Mouse (Mus musculus) midbrain, postnatal 0 days (tissue): ENCODE measurements around the gene Krt5. TPM values are rescaled to one million over a fixed set of nuclear protein-coding genes. Genes with fewer than 3 reads are reported as not detected.

Experiments used
- ATAC-seq: fragments of 200-750 bp; cut with Nextera tagmentation; 2 replicates; pipeline ENCODE4 v1.8.0; 2017; ENCODE audit warnings: moderate number of reproducible peaks, mild to moderate bottlenecking, moderate TSS enrichment, moderate library complexity; ENCODE audit not compliant: low FRiP score
- DNase-seq: peaks from one replicate; pipeline ENCODE4 v3.0.0-alpha.2; 2015; ENCODE audit warnings: low spot score
- H3K27ac ChIP-seq: fragments of 300-500 bp; sonication (generic); 2 replicates; pipeline ENCODE4 v1.5.1; 2014; ENCODE audit warnings: low read depth, mild to moderate bottlenecking, low read length, mixed read lengths
- H3K27me3 ChIP-seq: fragments of 300-500 bp; sonication (generic); 2 replicates; pipeline ENCODE4 v1.6.1; 2014; ENCODE audit warnings: low read length, control low read depth, mixed read lengths; ENCODE audit not compliant: insufficient read depth
- H3K36me3 ChIP-seq: fragments of 300-500 bp; sonication (generic); 2 replicates; pipeline ENCODE4 v1.6.1; 2014; ENCODE audit warnings: low read length, control low read depth, mixed read lengths; ENCODE audit not compliant: insufficient read depth
- H3K4me1 ChIP-seq: fragments of 300-500 bp; sonication (generic); 2 replicates; pipeline ENCODE4 v1.6.1; 2014; ENCODE audit warnings: mild to moderate bottlenecking, control low read depth, antibody characterized with exemption, low read length, mixed read lengths; ENCODE audit not compliant: insufficient read depth
- H3K4me2 ChIP-seq: fragments of 300-500 bp; sonication (generic); 2 replicates; pipeline ENCODE4 v1.6.1; 2014; ENCODE audit warnings: low read depth, mild to moderate bottlenecking, low read length, mixed read lengths; ENCODE audit not compliant: poor library complexity, severe bottlenecking
- H3K4me3 ChIP-seq: fragments of 300-500 bp; sonication (generic); 2 replicates; pipeline ENCODE4 v1.5.1; 2014; ENCODE audit warnings: low read depth, mild to moderate bottlenecking, low read length, moderate library complexity
- H3K9ac ChIP-seq: fragments of 300-500 bp; sonication (generic); replicated peaks from 2 replicates; pipeline ENCODE4 v1.6.1; 2014; ENCODE audit warnings: mild to moderate bottlenecking, low read length, moderate library complexity, mixed read lengths; ENCODE audit not compliant: poor library complexity, severe bottlenecking
- H3K9me3 ChIP-seq: fragments of 300-500 bp; sonication (generic); 2 replicates; pipeline ENCODE4 v1.6.1; 2016; ENCODE audit warnings: low read length, control low read depth
- CTCF ChIP-seq: IDR thresholded peaks from 2 replicates; pipeline ENCODE4 v1.5.1; 2016; ENCODE audit warnings: antibody characterized with exemption, mild to moderate bottlenecking
- WGBS: fragments of 180-500 bp; shearing (Covaris S2); extraction: QIAGEN DNeasy Blood & Tissue Kit; methylation state at CpG from one replicate; pipeline ENCODE4 v1.1.7; 2014; 5-methylcytosine and 5-hydroxymethylcytosine counted together
- microRNA-seq: library from miRNA; unstranded; fragments of <30 nt; microRNA quantifications from one replicate; pipeline ENCODE4, GENCODE M21; 2016; ENCODE audit warnings: borderline number of aligned reads
- polyA plus RNA-seq: library from polyadenylated mRNA; unstranded; fragments of >200 nt; fragmentation: Nextera tagmentation; extraction: Ambion mirVana; gene quantifications from 2 replicates; pipeline ENCODE4 v1.2.1, GENCODE M21; 2015
- total RNA-seq: library from RNA; depleted of rRNA; stranded (reverse); fragments of >200 nt; gene quantifications from 2 replicates; pipeline ENCODE4 v1.2.3, GENCODE M21; 2014; rRNA removed

Gene Krt5
- total and polyA plus RNA-seq, 2 experiments from 2014 or later = 0.14 to 6.4 TPM

DNA sequence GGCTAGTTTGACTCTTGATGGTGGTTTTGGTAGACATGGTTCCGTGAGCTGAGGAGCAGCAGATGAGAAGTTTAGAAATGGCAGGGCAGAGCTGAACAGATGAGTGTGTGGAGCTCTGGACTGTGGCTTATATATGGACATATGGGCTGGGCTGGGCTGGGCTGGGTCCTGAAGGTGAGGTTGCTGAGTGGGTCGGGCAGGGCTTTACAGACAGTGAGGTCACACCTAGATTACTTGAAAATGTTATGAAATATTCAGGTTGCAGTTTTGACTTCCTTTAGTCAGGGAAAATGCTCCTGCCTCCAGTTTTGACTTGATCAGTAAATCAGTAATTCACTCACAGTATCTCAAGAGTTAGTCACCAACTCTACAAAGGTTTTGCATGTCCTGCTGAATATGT, 32.5 kb downstream of the Krt5 start, which contains the start of gene Krt6b:
Gene Krt6b (minus strand): TSS at position 101 of the 400 bp plus-strand sequence.
- H3K27me3 ChIP-seq = no peaks in the 10 kb centered on the region
- H3K36me3 ChIP-seq = no peaks in the 10 kb centered on the region
- H3K4me1 ChIP-seq = no peaks in the 10 kb centered on the region
- no peak for TF ChIP-seq CTCF
- H3K4me2 ChIP-seq = no peak within 1 kb of the TSS
- no peak for ATAC-seq
- DNase-seq = no peak
- H3K9ac ChIP-seq = no peak within 1 kb of the TSS
- no peak within 1 kb of the TSS for H3K27ac ChIP-seq
- WGBS = 91% methylated on average over 2 of the region's 2 CpGs
- no peak within 1 kb of the TSS for H3K4me3 ChIP-seq
- H3K9me3 ChIP-seq = no peaks in the 10 kb centered on the region

GRCm38 (mm10) chr15:101675978-101676377, 36.7 kb downstream of the Krt5 start:
- H3K9me3 ChIP-seq = no peaks in the 10 kb centered on the region
- WGBS = 90% methylated on average over 1 of the region's 1 CpGs
- no peak overlapping the region for H3K27ac ChIP-seq
- no peak for TF ChIP-seq CTCF
- no peak overlapping the region for H3K4me2 ChIP-seq
- DNase-seq (no peak), ATAC-seq (no peak)
- H3K36me3 ChIP-seq = no peaks in the 10 kb centered on the region
- no peaks in the 10 kb centered on the region for H3K4me1 ChIP-seq
- H3K4me3 ChIP-seq = no peak overlapping the region
- H3K27me3 ChIP-seq = no peaks in the 10 kb centered on the region
- no peak overlapping the region for H3K9ac ChIP-seq

Small RNAs within 50 kb of the gene (microRNA-seq; reads per million reads assigned to microRNA genes)
- gene Gm44323 (not detected), gene Gm44342 (not detected), gene Gm44383 (not detected)

Other genes with a start within 250 kb of the Krt5 start
- 0.28 and 0.49 TPM in 2 replicates for gene Krt81, start 249.1 kb downstream of the Krt5 start, total RNA-seq
- 0.17 TPM in 1 of 2 replicates, not detected in the other for gene Krt81, start 249.1 kb downstream of the Krt5 start, polyA plus RNA-seq
- 0.38 TPM in 1 of 2 replicates, not detected in the other for gene Krt86, start 239.4 kb downstream of the Krt5 start, total RNA-seq
- 0.15 and 0.17 TPM in 2 replicates for gene Krt86, start 239.4 kb downstream of the Krt5 start, polyA plus RNA-seq
- gene Krt83, start 221.4 kb downstream of the Krt5 start, total RNA-seq = not detected in 2 replicates
- not detected in 2 replicates for gene Krt83, start 221.4 kb downstream of the Krt5 start, polyA plus RNA-seq
- not detected in 2 replicates for gene Gm49425, start 195.6 kb downstream of the Krt5 start, total RNA-seq
- not detected in 2 replicates for gene Gm49425, start 195.6 kb downstream of the Krt5 start, polyA plus RNA-seq
- not detected in 2 replicates for gene Krt84, start 180.1 kb downstream of the Krt5 start, total RNA-seq
- gene Krt84, start 180.1 kb downstream of the Krt5 start, polyA plus RNA-seq = not detected in 2 replicates
- gene Krt82, start 162.2 kb downstream of the Krt5 start, total RNA-seq = not detected in 2 replicates
- not detected in 2 replicates for gene Krt82, start 162.2 kb downstream of the Krt5 start, polyA plus RNA-seq
- 0.09 TPM in 1 of 2 replicates, not detected in the other for gene Krt90, start 149.9 kb downstream of the Krt5 start, total RNA-seq
- 0.41 and 0.50 TPM in 2 replicates for gene Krt90, start 149.9 kb downstream of the Krt5 start, polyA plus RNA-seq
- gene Krt75, start 139.0 kb downstream of the Krt5 start, total RNA-seq = 0.05 TPM in 1 of 2 replicates, not detected in the other
- 0.12 TPM in 2 replicates for gene Krt75, start 139.0 kb downstream of the Krt5 start, polyA plus RNA-seq
- gene Gm5414, start 84.7 kb downstream of the Krt5 start, total RNA-seq = not detected in 2 replicates
- gene Gm5414, start 84.7 kb downstream of the Krt5 start, polyA plus RNA-seq = not detected in 2 replicates
- not detected in 2 replicates for gene Gm5478, start 65.5 kb downstream of the Krt5 start, total RNA-seq
- gene Gm5478, start 65.5 kb downstream of the Krt5 start, polyA plus RNA-seq = not detected in 2 replicates
- gene Krt6b, start 32.6 kb downstream of the Krt5 start, total RNA-seq = not detected in 2 replicates
- gene Krt6b, start 32.6 kb downstream of the Krt5 start, polyA plus RNA-seq = 0.07 TPM in 1 of 2 replicates, not detected in the other
- gene Krt6a, start 18.6 kb downstream of the Krt5 start, total RNA-seq = not detected in 2 replicates
- gene Krt6a, start 18.6 kb downstream of the Krt5 start, polyA plus RNA-seq = not detected in 2 replicates
- 2.8 TPM in 1 of 2 replicates, not detected in the other for gene Krt71, start 30.2 kb upstream of the Krt5 start, total RNA-seq
- gene Krt71, start 30.2 kb upstream of the Krt5 start, polyA plus RNA-seq = 0.25 and 0.27 TPM in 2 replicates
- not detected in 2 replicates for gene Krt72, start 73.6 kb upstream of the Krt5 start, total RNA-seq
- not detected in 2 replicates for gene Krt72, start 73.6 kb upstream of the Krt5 start, polyA plus RNA-seq
- gene Krt73, start 89.4 kb upstream of the Krt5 start, total RNA-seq = 1.3 TPM in 1 of 2 replicates, not detected in the other
- 0.36 and 0.39 TPM in 2 replicates for gene Krt73, start 89.4 kb upstream of the Krt5 start, polyA plus RNA-seq
- gene Krt2, start 105.3 kb upstream of the Krt5 start, total RNA-seq = not detected in 2 replicates
- gene Krt2, start 105.3 kb upstream of the Krt5 start, polyA plus RNA-seq = 0.12 TPM in 1 of 2 replicates, not detected in the other
- gene Krt1, start 137.9 kb upstream of the Krt5 start, total RNA-seq = 18.3 and 45.5 TPM in 2 replicates
- 20.0 and 22.7 TPM in 2 replicates for gene Krt1, start 137.9 kb upstream of the Krt5 start, polyA plus RNA-seq
- gene Krt77, start 156.8 kb upstream of the Krt5 start, total RNA-seq = 1.2 and 1.4 TPM in 2 replicates
- gene Krt77, start 156.8 kb upstream of the Krt5 start, polyA plus RNA-seq = 1.5 and 1.6 TPM in 2 replicates
- not detected in 2 replicates for gene Krt76, start 180.0 kb upstream of the Krt5 start, total RNA-seq
- not detected in 2 replicates for gene Krt76, start 180.0 kb upstream of the Krt5 start, polyA plus RNA-seq
- gene Krt4, start 211.8 kb upstream of the Krt5 start, total RNA-seq = 0.38 TPM in 1 of 2 replicates, not detected in the other
- gene Krt4, start 211.8 kb upstream of the Krt5 start, polyA plus RNA-seq = not detected in 2 replicates
- 2.3 TPM in 1 of 2 replicates, not detected in the other for gene Krt79, start 227.4 kb upstream of the Krt5 start, total RNA-seq
- 0.15 and 0.28 TPM in 2 replicates for gene Krt79, start 227.4 kb upstream of the Krt5 start, polyA plus RNA-seq
- gene Krt78, start 241.4 kb upstream of the Krt5 start, total RNA-seq = 0.49 TPM in 1 of 2 replicates, not detected in the other
- gene Krt78, start 241.4 kb upstream of the Krt5 start, polyA plus RNA-seq = not detected in 2 replicates